Mouse (Mus musculus) ES-E14 (cell line): ENCODE measurements around the gene Adamts16. TPM values are rescaled to one million over a fixed set of nuclear protein-coding genes. Genes with fewer than 3 reads are reported as not detected.

Source experiments
- DNase-seq: peaks from one replicate; pipeline ENCODE4 v3.0.0-alpha.2; 2013; ENCODE audit warnings: low read depth, low spot score
- H3K27ac ChIP-seq: 2 replicates; pipeline ENCODE4 v1.5.1; 2012; ENCODE audit warnings: low read depth, mild to moderate bottlenecking, low read length, moderate library complexity, mixed read lengths; ENCODE audit not compliant: poor library complexity, insufficient read depth, severe bottlenecking
- H3K36me3 ChIP-seq: 2 replicates; pipeline ENCODE4 v1.6.1; 2012; ENCODE audit warnings: mild to moderate bottlenecking, low read length, moderate library complexity, mixed read lengths; ENCODE audit not compliant: control insufficient read depth, poor library complexity, insufficient read depth, severe bottlenecking
- H3K4me1 ChIP-seq, 2 experiments: fragments of 150-350 bp in 1 of 2; sonication (generic) in 1 of 2; 2 replicates each; pipeline ENCODE4 v1.6.1; 2012; ENCODE audit warnings: low read length in 2 of 2, mild to moderate bottlenecking in 1 of 2, mixed read lengths in 1 of 2; ENCODE audit not compliant: control insufficient read depth in 2 of 2, insufficient read depth in 2 of 2, poor library complexity in 1 of 2
- H3K4me3 ChIP-seq, 2 experiments: fragments of 150-350 bp in 1 of 2; sonication (generic) in 1 of 2; 2 replicates each; pipeline ENCODE4 v1.5.1; 2012; ENCODE audit warnings: low read length in 2 of 2, low read depth in 1 of 2, mild to moderate bottlenecking in 1 of 2, mixed read lengths in 1 of 2; ENCODE audit not compliant: insufficient read depth in 1 of 2, poor library complexity in 1 of 2, severe bottlenecking in 1 of 2
- H3K9ac ChIP-seq: 2 replicates; pipeline ENCODE4 v1.6.1; 2012; ENCODE audit warnings: low read depth, mild to moderate bottlenecking, low read length, mixed read lengths; ENCODE audit not compliant: poor library complexity, insufficient read depth, severe bottlenecking
- H3K9me3 ChIP-seq: fragments of 150-350 bp; sonication (generic); 2 replicates; pipeline ENCODE4 v1.6.1; 2012; ENCODE audit warnings: low read depth, mild to moderate bottlenecking, low read length; ENCODE audit not compliant: control insufficient read depth, insufficient read depth
- CHD2 ChIP-seq: IDR thresholded peaks from 2 replicates; pipeline ENCODE4 v1.6.1; 2014; ENCODE audit warnings: mild to moderate bottlenecking, low read depth, low read length, inconsistent platforms
- HCFC1 ChIP-seq: IDR thresholded peaks from 2 replicates; pipeline ENCODE4 v1.6.1; 2012; ENCODE audit warnings: low read length, inconsistent platforms, borderline replicate concordance; ENCODE audit not compliant: insufficient read depth
- MAFK ChIP-seq: IDR thresholded peaks from 2 replicates; pipeline ENCODE4 v1.6.1; 2014; ENCODE audit warnings: mild to moderate bottlenecking, low read depth, low read length, inconsistent platforms; ENCODE audit not compliant: insufficient read depth
- ZC3H11A ChIP-seq: IDR thresholded peaks from 2 replicates; pipeline ENCODE4 v1.6.1; 2012; ENCODE audit warnings: low read depth, mild to moderate bottlenecking, inconsistent platforms, low read length, borderline replicate concordance
- ZNF384 ChIP-seq: IDR thresholded peaks from 2 replicates; pipeline ENCODE4 v1.6.1; 2012; ENCODE audit warnings: low read depth, low read length, inconsistent platforms
- in situ Hi-C, 2 experiments: fragments of 600-800 bp; cut with MboI; formaldehyde crosslinking; loops; one replicate each; pipeline ENCODE4 v1.15.1; 2025; ENCODE audit warnings: low sequenced_read_pairs in 2 of 2, inconsistent platforms in 1 of 2; ENCODE audit not compliant: unreplicated experiment in 2 of 2
- total RNA-seq: library from RNA; depleted of rRNA; stranded (reverse); fragments of 300-350 nt; gene quantifications from 2 replicates; pipeline ENCODE4 v1.2.3, GENCODE M21; 2012

Gene Adamts16
- total RNA-seq, 1 experiment = 0.13 TPM

DNA sequence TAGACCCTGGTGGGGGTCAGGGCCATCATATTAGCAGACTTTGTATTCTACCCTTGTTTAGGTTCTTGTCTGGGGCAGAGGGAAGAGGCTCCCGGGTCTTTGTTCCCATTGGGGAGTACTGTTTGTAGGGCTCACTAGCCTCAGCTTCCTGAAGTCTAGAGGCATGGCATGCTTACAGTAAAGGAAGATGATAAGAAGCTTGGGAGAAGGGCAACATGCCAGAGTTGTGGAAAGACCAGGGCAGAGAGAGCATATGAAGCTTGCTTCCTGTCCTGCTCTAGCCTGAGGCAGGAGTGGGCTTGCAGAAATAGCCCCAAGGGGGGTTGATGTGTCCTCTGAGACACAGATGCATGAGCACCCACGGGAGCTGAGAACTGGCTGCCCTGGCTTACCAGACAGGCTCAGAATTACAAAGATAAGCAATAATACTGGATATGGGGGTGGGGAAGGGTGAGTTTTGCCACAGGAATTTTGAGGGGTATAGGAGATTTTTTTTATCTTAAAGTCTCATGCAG lies 117.4 kb downstream of the Adamts16 start:
- Histone ChIP-seq H3K9ac (no peak overlapping the region), H3K9me3 (no peaks in the 10 kb centered on the region), H3K27ac (no peak overlapping the region), H3K4me3 (no peak overlapping the region), H3K36me3 (no peaks in the 10 kb centered on the region), H3K4me1 (no peaks in the 10 kb centered on the region)
- in situ Hi-C loops = no loop called here
- no peak for DNase-seq
- TF ChIP-seq MAFK (no peak), CHD2 (no peak), ZC3H11A (no peak), HCFC1 (no peak), ZNF384 (no peak)

DNA sequence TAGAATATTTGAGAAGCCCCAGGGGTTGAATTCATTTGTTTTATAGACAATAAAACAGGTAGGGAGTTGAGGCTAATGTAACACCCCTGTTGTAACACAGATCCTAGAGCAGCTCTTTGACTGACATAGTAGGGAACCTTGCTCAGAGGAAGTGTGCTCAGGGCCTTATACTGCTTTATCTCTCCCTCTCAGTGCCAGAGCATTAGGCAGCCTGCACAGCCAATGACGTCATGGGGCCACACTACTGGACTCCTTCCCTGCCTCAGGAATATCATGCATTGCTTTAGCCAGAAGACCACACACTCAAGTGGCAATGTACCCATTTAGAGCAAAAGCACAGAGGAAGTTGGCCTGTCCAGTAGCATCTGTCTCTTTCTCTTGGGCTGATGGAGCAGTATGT lies 121.6 kb downstream of the Adamts16 start:
- DNase-seq = no peak
- no peak overlapping the region for H3K4me3 ChIP-seq
- H3K27ac ChIP-seq = no peak overlapping the region
- no peaks in the 10 kb centered on the region for H3K4me1 ChIP-seq
- H3K9me3 ChIP-seq = no peaks in the 10 kb centered on the region
- no peaks in the 10 kb centered on the region for H3K36me3 ChIP-seq
- TF ChIP-seq ZNF384 = no peak
- TF ChIP-seq CHD2 = no peak
- TF ChIP-seq MAFK = no peak
- TF ChIP-seq HCFC1 = no peak
- no peak for TF ChIP-seq ZC3H11A
- no peak overlapping the region for H3K9ac ChIP-seq
- in situ Hi-C loops = no loop called here

DNA sequence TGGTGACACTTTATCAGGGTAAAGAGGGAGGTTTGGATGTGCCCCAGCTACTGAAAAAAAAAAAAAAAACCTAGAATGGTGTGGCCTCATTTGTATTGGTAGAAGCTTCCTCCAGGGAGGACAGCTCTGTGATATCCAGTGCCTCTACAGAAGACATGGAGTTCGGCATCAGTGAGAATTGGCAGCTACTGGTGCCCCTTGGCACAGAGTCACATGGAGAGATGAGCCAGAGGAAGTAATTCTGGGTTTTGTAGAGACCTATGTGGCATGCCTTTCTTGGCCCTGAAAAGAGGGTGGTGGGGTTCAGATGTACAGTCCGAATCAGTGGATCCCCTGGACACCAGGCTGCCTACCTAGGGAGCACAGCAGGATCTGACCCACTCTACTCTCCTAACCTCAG lies 122.8 kb downstream of the Adamts16 start:
- DNase-seq = no peak
- Histone ChIP-seq H3K4me3 (no peak overlapping the region), H3K4me1 (no peaks in the 10 kb centered on the region), H3K9ac (no peak overlapping the region), H3K27ac (no peak overlapping the region), H3K9me3 (no peaks in the 10 kb centered on the region), H3K36me3 (no peaks in the 10 kb centered on the region)
- no peak for TF ChIP-seq MAFK
- no peak for TF ChIP-seq ZC3H11A
- no peak for TF ChIP-seq HCFC1
- TF ChIP-seq ZNF384 = no peak
- TF ChIP-seq CHD2 = no peak
- in situ Hi-C loops = no loop called here

DNA sequence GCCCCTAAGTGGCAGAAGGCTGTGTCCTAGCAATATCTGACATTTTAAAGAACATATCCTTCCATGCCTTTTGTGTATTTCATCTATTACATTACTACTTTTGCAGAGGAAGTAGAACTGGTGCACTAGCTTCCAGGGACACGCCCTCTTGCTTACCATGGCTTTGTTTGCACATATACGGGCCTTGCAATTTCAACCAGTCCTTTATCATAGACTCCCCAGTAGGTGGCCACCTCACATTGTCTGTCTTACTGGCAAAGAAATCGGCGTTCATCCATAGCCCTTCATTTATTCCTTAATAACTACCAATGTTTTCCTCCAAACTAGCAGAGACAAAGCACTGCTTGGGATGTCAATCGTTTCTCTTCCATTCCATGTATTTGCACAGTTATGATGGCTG lies 125.6 kb downstream of the Adamts16 start:
- Histone ChIP-seq H3K4me3 (no peak overlapping the region), H3K27ac (no peak overlapping the region), H3K9me3 (no peaks in the 10 kb centered on the region), H3K9ac (no peak overlapping the region), H3K4me1 (no peaks in the 10 kb centered on the region), H3K36me3 (no peaks in the 10 kb centered on the region)
- DNase-seq = no peak
- TF ChIP-seq HCFC1 = no peak
- no peak for TF ChIP-seq CHD2
- no peak for TF ChIP-seq MAFK
- no peak for TF ChIP-seq ZNF384
- TF ChIP-seq ZC3H11A = no peak
- in situ Hi-C loops = no loop called here
